Mouse (Mus musculus) liver, adult 2 months (tissue): ENCODE results near the gene Ganc. TPM values are rescaled to one million over a fixed set of nuclear protein-coding genes. Genes with fewer than 3 reads are reported as not detected.
A peak's percentile ranks its signal among the peaks of the same experiment; 100 is the strongest.

Source experiments
- DNase-seq: peaks from one replicate; pipeline ENCODE4 v3.0.0-alpha.2; 2011; ENCODE audit warnings: low read depth, low spot score; ENCODE audit errors: extremely low read depth
- H3K27ac ChIP-seq: fragments of 200-500 bp; replicated peaks from 2 replicates; pipeline ENCODE4 v1.5.1; 2012; ENCODE audit warnings: low read depth, mild to moderate bottlenecking, control low read depth, inconsistent platforms, low read length; ENCODE audit not compliant: insufficient read depth
- H3K27me3 ChIP-seq: fragments of 200-500 bp; 2 replicates; pipeline ENCODE4 v1.6.1; 2012; ENCODE audit warnings: mild to moderate bottlenecking, moderate library complexity, low read length, inconsistent platforms; ENCODE audit not compliant: control insufficient read depth, insufficient read depth
- H3K36me3 ChIP-seq: fragments of 200-500 bp; 2 replicates; pipeline ENCODE4 v1.6.1; 2012; ENCODE audit warnings: low read length, inconsistent platforms; ENCODE audit not compliant: control insufficient read depth, insufficient read depth
- H3K4me1 ChIP-seq: fragments of 200-500 bp; 2 replicates; pipeline ENCODE4 v1.6.1; 2011; ENCODE audit warnings: low read length; ENCODE audit not compliant: control insufficient read depth, insufficient read depth
- H3K4me3 ChIP-seq: fragments of 200-500 bp; 2 replicates; pipeline ENCODE4 v1.5.1; 2011; ENCODE audit warnings: low read depth, mild to moderate bottlenecking, control low read depth, low read length, moderate library complexity; ENCODE audit not compliant: insufficient read depth
- H3K79me2 ChIP-seq: fragments of 200-500 bp; 2 replicates; pipeline ENCODE4 v1.6.1; 2012; ENCODE audit warnings: inconsistent platforms, mild to moderate bottlenecking, low read length, moderate library complexity; ENCODE audit not compliant: control insufficient read depth, insufficient read depth
- H3K9ac ChIP-seq: fragments of 200-500 bp; 2 replicates; pipeline ENCODE4 v1.6.1; 2012; ENCODE audit warnings: low read depth, mild to moderate bottlenecking, control low read depth, inconsistent platforms, low read length
- CTCF ChIP-seq: fragments of 200-500 bp; IDR thresholded peaks from 2 replicates; pipeline ENCODE4 v1.5.1; 2011; ENCODE audit warnings: low read depth, low read length, control low read depth
- POLR2A ChIP-seq: fragments of 200-500 bp; IDR thresholded peaks from 2 replicates; pipeline ENCODE4 v1.6.1; 2011; ENCODE audit warnings: low read length, control low read depth; ENCODE audit not compliant: insufficient read depth; ENCODE audit errors: extremely low read depth
- WGBS: fragments of 180-500 bp; shearing (Covaris S2); methylation state at CpG from one replicate; pipeline ENCODE4 v1.1.7; 2018; 5-methylcytosine and 5-hydroxymethylcytosine counted together
- polyA plus RNA-seq: library from polyadenylated mRNA; depleted of rRNA; stranded (reverse); fragments of >200 nt; gene quantifications from 2 replicates; pipeline ENCODE4 v1.2.3, GENCODE M21; 2012; rRNA removed
- total RNA-seq: library from RNA; depleted of rRNA; stranded (reverse); fragments of >200 nt; gene quantifications from 2 replicates; pipeline ENCODE4 v1.2.3, GENCODE M21; 2014; rRNA removed

The Ganc gene
- total and polyA plus RNA-seq, 2 experiments = 10.7 to 26.5 TPM

GRCm38 (mm10) chr2:120501136-120501918 lies 97.6 kb downstream of the Ganc start:
- no peak for TF ChIP-seq CTCF
- TF ChIP-seq POLR2A = no peak
- no peak overlapping the region for H3K27ac ChIP-seq
- no peak overlapping the region for H3K9ac ChIP-seq
- H3K36me3 ChIP-seq = peaks cover 7% of the 10 kb centered on the region; the same call in 1 of the 2 replicates
- DNase-seq = no peak
- WGBS = 63% methylated on average over 17 of the region's 17 CpGs
- no peaks in the 10 kb centered on the region for H3K27me3 ChIP-seq
- H3K4me3 ChIP-seq = no peak overlapping the region
- H3K4me1 ChIP-seq = no peaks in the 10 kb centered on the region
- no peaks in the 10 kb centered on the region for H3K79me2 ChIP-seq

GRCm38 (mm10) chr2:120501931-120502604 lies 98.4 kb downstream of the Ganc start:
- no peaks in the 10 kb centered on the region for H3K79me2 ChIP-seq
- peaks cover 9% of the 10 kb centered on the region for H3K36me3 ChIP-seq
- H3K27ac ChIP-seq = no peak overlapping the region
- 74% methylated on average over 13 of the region's 13 CpGs for WGBS
- DNase-seq = no peak
- no peak overlapping the region for H3K9ac ChIP-seq
- TF ChIP-seq POLR2A = no peak
- TF ChIP-seq CTCF = no peak
- no peaks in the 10 kb centered on the region for H3K4me1 ChIP-seq
- H3K27me3 ChIP-seq = no peaks in the 10 kb centered on the region
- no peak overlapping the region for H3K4me3 ChIP-seq

- Histone ChIP-seq H3K4me1 (no peaks in the 10 kb centered on the region), H3K27ac (no peak overlapping the region), H3K4me3 (no peak overlapping the region), H3K36me3 (peaks cover 9% of the 10 kb centered on the region), H3K9ac (no peak overlapping the region), H3K27me3 (no peaks in the 10 kb centered on the region), H3K79me2 (no peaks in the 10 kb centered on the region)
- no peak for TF ChIP-seq CTCF
- TF ChIP-seq POLR2A = no peak
- DNase-seq = peak; percentile 27
- 49% methylated on average over 3 of the region's 3 CpGs for WGBS
Measured at GRCm38 (mm10) chr2:120502605-120502990, 98.9 kb downstream of the Ganc start.

GRCm38 (mm10) chr2:120503094-120503493 lies 99.4 kb downstream of the Ganc start:
- no peak overlapping the region for H3K9ac ChIP-seq
- no peaks in the 10 kb centered on the region for H3K79me2 ChIP-seq
- no peaks in the 10 kb centered on the region for H3K27me3 ChIP-seq
- H3K4me3 ChIP-seq = no peak overlapping the region
- no peak overlapping the region for H3K27ac ChIP-seq
- DNase-seq = no peak
- 90% methylated on average over 6 of the region's 6 CpGs for WGBS
- H3K36me3 ChIP-seq = peaks cover 11% of the 10 kb centered on the region
- TF ChIP-seq CTCF = no peak
- no peak for TF ChIP-seq POLR2A
- no peaks in the 10 kb centered on the region for H3K4me1 ChIP-seq

GRCm38 (mm10) chr2:120503992-120504391 lies 100.3 kb downstream of the Ganc start:
- Histone ChIP-seq H3K36me3 (peaks cover 16% of the 10 kb centered on the region), H3K9ac (no peak overlapping the region), H3K27me3 (no peaks in the 10 kb centered on the region), H3K4me1 (no peaks in the 10 kb centered on the region), H3K79me2 (no peaks in the 10 kb centered on the region), H3K4me3 (no peak overlapping the region), H3K27ac (no peak overlapping the region)
- no peak for DNase-seq
- TF ChIP-seq CTCF (no peak), POLR2A (no peak)
- 88% methylated on average over 5 of the region's 5 CpGs for WGBS

Other genes starting within 250 kb of the Ganc start
- 5.4 and 7.4 TPM in 2 replicates for gene Ehd4, start 249.3 kb upstream of the Ganc start, total RNA-seq
- gene Ehd4, start 249.3 kb upstream of the Ganc start, polyA plus RNA-seq = 2.7 and 2.9 TPM in 2 replicates
- not detected in 2 replicates for gene Pla2g4e, start 158.6 kb upstream of the Ganc start, total RNA-seq
- not detected in 2 replicates for gene Pla2g4e, start 158.6 kb upstream of the Ganc start, polyA plus RNA-seq
- gene Pla2g4d, start 114.7 kb upstream of the Ganc start, total RNA-seq = not detected in 2 replicates
- gene Pla2g4d, start 114.7 kb upstream of the Ganc start, polyA plus RNA-seq = not detected in 2 replicates
- gene Pla2g4f, start 89.7 kb upstream of the Ganc start, total RNA-seq = 0.09 TPM in 1 of 2 replicates, not detected in the other
- gene Pla2g4f, start 89.7 kb upstream of the Ganc start, polyA plus RNA-seq = 0.05 and 0.15 TPM in 2 replicates
- 14.2 and 18.0 TPM in 2 replicates for gene Vps39, start 50.8 kb upstream of the Ganc start, total RNA-seq
- gene Vps39, start 50.8 kb upstream of the Ganc start, polyA plus RNA-seq = 7.4 and 10.5 TPM in 2 replicates
- gene Tmem87a, start 217 bp downstream of the Ganc start, total RNA-seq = 14.0 and 15.7 TPM in 2 replicates
- gene Tmem87a, start 217 bp downstream of the Ganc start, polyA plus RNA-seq = 2.1 and 4.3 TPM in 2 replicates
- 2.2 and 2.5 TPM in 2 replicates for gene Capn3, start 52.1 kb downstream of the Ganc start, total RNA-seq
- 0.87 and 1.0 TPM in 2 replicates for gene Capn3, start 52.1 kb downstream of the Ganc start, polyA plus RNA-seq
- 34.6 and 35.6 TPM in 2 replicates for gene Zfp106, start 159.9 kb downstream of the Ganc start, total RNA-seq
- gene Zfp106, start 159.9 kb downstream of the Ganc start, polyA plus RNA-seq = 29.6 and 30.1 TPM in 2 replicates
- 26.2 and 31.3 TPM in 2 replicates for gene Snap23, start 163.8 kb downstream of the Ganc start, total RNA-seq
- gene Snap23, start 163.8 kb downstream of the Ganc start, polyA plus RNA-seq = 5.1 and 5.3 TPM in 2 replicates
- 8.2 and 8.7 TPM in 2 replicates for gene Haus2, start 205.5 kb downstream of the Ganc start, total RNA-seq
- gene Haus2, start 205.5 kb downstream of the Ganc start, polyA plus RNA-seq = 1.8 and 2.2 TPM in 2 replicates
- 8.7 and 10.1 TPM in 2 replicates for gene Lrrc57, start 205.6 kb downstream of the Ganc start, total RNA-seq
- gene Lrrc57, start 205.6 kb downstream of the Ganc start, polyA plus RNA-seq = 6.3 and 7.0 TPM in 2 replicates
- 3.3 and 4.4 TPM in 2 replicates for gene Stard9, start 225.2 kb downstream of the Ganc start, total RNA-seq
- gene Stard9, start 225.2 kb downstream of the Ganc start, polyA plus RNA-seq = 0.78 and 1.4 TPM in 2 replicates